Mouse (Mus musculus): Measurements from ENCODE around the gene Dhdh.

DNA sequence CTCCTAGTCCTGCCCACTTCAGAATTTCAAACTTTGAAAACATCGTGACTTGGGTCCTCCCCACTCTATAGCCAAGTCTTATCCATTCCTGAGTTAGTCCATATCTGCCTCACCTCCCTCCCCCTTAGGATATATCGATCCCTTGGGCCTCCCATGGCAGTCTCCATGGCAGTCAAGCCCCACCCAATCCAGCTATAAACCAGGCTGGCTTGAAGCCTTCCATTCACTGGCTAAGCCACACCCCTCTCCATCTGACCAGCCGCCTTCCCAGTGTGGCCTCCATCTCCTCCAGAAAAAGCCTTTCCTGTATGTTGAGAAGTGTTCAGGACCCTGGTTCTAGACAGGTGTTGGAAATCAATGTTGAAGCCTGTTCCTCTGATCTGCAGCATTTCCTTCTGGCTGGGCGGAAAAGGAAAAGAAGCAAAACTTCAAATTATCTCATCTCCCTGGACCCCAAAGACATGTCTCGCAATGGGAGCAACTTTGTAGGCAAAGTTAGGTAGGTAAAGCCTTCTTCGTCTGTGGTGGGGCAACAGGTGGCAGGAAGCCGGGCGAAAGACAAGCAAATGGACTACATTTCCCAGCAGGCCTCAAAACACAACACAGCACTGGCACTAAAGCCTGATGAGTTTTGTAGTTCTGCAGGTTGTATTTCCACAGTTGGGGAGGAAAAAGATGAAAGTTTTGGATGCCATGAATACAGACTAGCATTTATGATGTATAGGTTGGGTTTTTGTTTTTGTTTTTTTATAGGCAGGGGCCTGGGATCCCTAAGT lies 30.9 kb upstream of the Dhdh start:
- TF ChIP-seq POLR2A (IDR thresholded peaks at IDR 0.05; ENCODE audit: control insufficient read depth, extremely low read depth, insufficient read depth, low read length, poor library complexity) (no peak), CTCF (IDR thresholded peaks at IDR 0.05; ENCODE audit: borderline replicate concordance, control insufficient read depth, extremely low read depth, insufficient read depth, low read length, poor library complexity) (no peak)

Data from thymus, adult 2 months (tissue).